Mouse (Mus musculus) kidney, embryonic 15.5 days (tissue): Measurements from ENCODE around the gene Ctbs. TPM values are rescaled to one million over a fixed set of nuclear protein-coding genes. Genes with fewer than 3 reads are reported as not detected.

Source experiments
- ATAC-seq: fragments of 200-750 bp; cut with Nextera tagmentation; replicated peaks from 2 replicates; pipeline ENCODE4 v1.8.0; 2017; ENCODE audit warnings: moderate TSS enrichment; ENCODE audit not compliant: low FRiP score
- H3K27ac ChIP-seq: fragments of 300-500 bp; sonication (generic); 2 replicates; pipeline ENCODE4 v1.5.1; 2015; ENCODE audit warnings: mild to moderate bottlenecking, inconsistent platforms
- H3K27me3 ChIP-seq: fragments of 300-500 bp; sonication (generic); 2 replicates; pipeline ENCODE4 v1.6.1; 2015; ENCODE audit warnings: inconsistent platforms
- H3K36me3 ChIP-seq: fragments of 300-500 bp; sonication (generic); 2 replicates; pipeline ENCODE4 v1.6.1; 2015; ENCODE audit warnings: inconsistent platforms
- H3K4me1 ChIP-seq: fragments of 300-500 bp; sonication (generic); 2 replicates; pipeline ENCODE4 v1.6.1; 2015; ENCODE audit warnings: inconsistent platforms
- H3K4me2 ChIP-seq: fragments of 300-500 bp; sonication (generic); 2 replicates; pipeline ENCODE4 v1.6.1; 2015; ENCODE audit warnings: moderate library complexity, mild to moderate bottlenecking, inconsistent platforms
- H3K4me3 ChIP-seq: fragments of 300-500 bp; sonication (generic); replicated peaks from 2 replicates; pipeline ENCODE4 v1.5.1; 2015; ENCODE audit warnings: mild to moderate bottlenecking, inconsistent platforms
- H3K9ac ChIP-seq: fragments of 300-500 bp; sonication (generic); 2 replicates; pipeline ENCODE4 v1.6.1; 2015; ENCODE audit warnings: mild to moderate bottlenecking, inconsistent platforms
- H3K9me3 ChIP-seq: fragments of 300-500 bp; sonication (generic); replicated peaks from 2 replicates; pipeline ENCODE4 v1.6.1; 2016; ENCODE audit warnings: inconsistent platforms
- WGBS: fragments of 180-500 bp; shearing (Covaris S2); methylation state at CpG from one replicate; pipeline ENCODE4 v1.1.7; 2015; ENCODE audit warnings: mixed read lengths; 5-methylcytosine and 5-hydroxymethylcytosine counted together
- polyA plus RNA-seq: library from polyadenylated mRNA; unstranded; fragments of >200 nt; fragmentation: Nextera tagmentation; extraction: Ambion mirVana; gene quantifications from 2 replicates; pipeline ENCODE4 v1.2.1, GENCODE M21; 2015

Ctbs gene
- polyA plus RNA-seq, 1 experiment from 2014 or later = 12.9 TPM

GRCm38 (mm10) chr3:146500003-146500809 is 50.6 kb downstream of the Ctbs start:
- Histone ChIP-seq H3K4me1 (peaks cover 27% of the 10 kb centered on the region), H3K4me2 (peak overlapping the region; percentile 74), H3K9me3 (no peaks in the 10 kb centered on the region), H3K4me3 (peak overlapping the region; percentile 88), H3K36me3 (peaks cover 19% of the 10 kb centered on the region), H3K27me3 (no peaks in the 10 kb centered on the region), H3K27ac (peak overlapping the region; percentile 96), H3K9ac (peak overlapping the region; percentile 84)
- WGBS = under 1% methylated on average over 53 of the region's 57 CpGs
- peak; percentile 86 for ATAC-seq

GRCm38 (mm10) chr3:146500810-146501201 is 51.2 kb downstream of the Ctbs start:
- Histone ChIP-seq H3K27ac (peak overlapping the region; percentile 96), H3K27me3 (no peaks in the 10 kb centered on the region), H3K4me2 (peak overlapping the region; percentile 74), H3K4me1 (peaks cover 27% of the 10 kb centered on the region), H3K36me3 (peaks cover 25% of the 10 kb centered on the region), H3K4me3 (peak overlapping the region; percentile 88), H3K9me3 (no peaks in the 10 kb centered on the region), H3K9ac (peak overlapping the region; percentile 84)
- 3% methylated on average over 5 of the region's 5 CpGs for WGBS
- ATAC-seq = no peak

- WGBS = 54% methylated on average over 5 of the region's 5 CpGs
- H3K9me3 ChIP-seq = no peaks in the 10 kb centered on the region
Observed at GRCm38 (mm10) chr3:146501601-146502123, 52.1 kb downstream of the Ctbs start.

GRCm38 (mm10) chr3:146506711-146507110 is 57.1 kb downstream of the Ctbs start:
- no peak for ATAC-seq
- no peaks in the 10 kb centered on the region for H3K27me3 ChIP-seq
- H3K27ac ChIP-seq = no peak overlapping the region
- no peaks in the 10 kb centered on the region for H3K9me3 ChIP-seq
- H3K4me1 ChIP-seq = peaks cover 13% of the 10 kb centered on the region
- WGBS = 90% methylated on average over 7 of the region's 7 CpGs
- no peak overlapping the region for H3K4me2 ChIP-seq
- no peak overlapping the region for H3K4me3 ChIP-seq
- H3K36me3 ChIP-seq = peaks cover 78% of the 10 kb centered on the region
- H3K9ac ChIP-seq = no peak overlapping the region

More at GRCm38 (mm10) chr3:146501601-146502123, 52.1 kb downstream of the Ctbs start:
- H3K27me3 ChIP-seq = no peaks in the 10 kb centered on the region
- peaks cover 32% of the 10 kb centered on the region for H3K36me3 ChIP-seq
- peak overlapping the region; percentile 88 for H3K4me3 ChIP-seq
- peaks cover 27% of the 10 kb centered on the region for H3K4me1 ChIP-seq
- no peak overlapping the region for H3K27ac ChIP-seq
- H3K4me2 ChIP-seq = peak overlapping the region; percentile 74
- ATAC-seq = no peak
- H3K9ac ChIP-seq = peak overlapping the region; percentile 84

Other genes starting within 250 kb of the Ctbs start
- 1.1 and 1.4 TPM in 2 replicates for gene Lpar3, start 228.8 kb upstream of the Ctbs start, polyA plus RNA-seq
- 23.7 and 24.2 TPM in 2 replicates for gene Ssx2ip, start 45.2 kb upstream of the Ctbs start, polyA plus RNA-seq
- 5.9 and 6.5 TPM in 2 replicates for gene Spata1, start 50.0 kb downstream of the Ctbs start, polyA plus RNA-seq
- 951 and 1,101 TPM in 2 replicates for gene Gng5, start 50.0 kb downstream of the Ctbs start, polyA plus RNA-seq
- 60.3 and 64.3 TPM in 2 replicates for gene Rpf1, start 71.6 kb downstream of the Ctbs start, polyA plus RNA-seq
- 0.88 TPM in 1 of 2 replicates, not detected in the other for gene Uox, start 120.6 kb downstream of the Ctbs start, polyA plus RNA-seq
- 0.08 TPM in 1 of 2 replicates, not detected in the other for gene Dnase2b, start 165.8 kb downstream of the Ctbs start, polyA plus RNA-seq
- not detected in 2 replicates for gene 4930503B20Rik, start 201.5 kb downstream of the Ctbs start, polyA plus RNA-seq
- 0.86 and 0.96 TPM in 2 replicates for gene Samd13, start 235.8 kb downstream of the Ctbs start, polyA plus RNA-seq